Mouse (Mus musculus): Measurements from ENCODE around the gene Plxna4.
A peak's percentile ranks its signal among the peaks of the same experiment; 100 is the strongest.

GRCm38 (mm10) chr6:32386915-32387314 lies 201.1 kb downstream of the Plxna4 start:
- TF ChIP-seq CTCF (IDR thresholded peaks at IDR 0.05) (no peak), EP300 (IDR thresholded peaks at IDR 0.05) (peak; percentile 71)
